Mouse (Mus musculus) kidney, adult 2 months (tissue): ENCODE results near the gene Dhx32. TPM values are rescaled to one million over a fixed set of nuclear protein-coding genes. Genes with fewer than 3 reads are reported as not detected.
A peak's percentile ranks its signal among the peaks of the same experiment; 100 is the strongest.

Experiments used
- DNase-seq: peaks from one replicate; pipeline ENCODE4 v3.0.0; 2021
- H3K27ac ChIP-seq: fragments of 200-500 bp; 2 replicates; pipeline ENCODE4 v1.5.1; 2012; ENCODE audit warnings: low read depth, low read length, control low read depth, inconsistent platforms; ENCODE audit not compliant: insufficient read depth
- H3K27me3 ChIP-seq: fragments of 200-500 bp; replicated peaks from 2 replicates; pipeline ENCODE4 v1.6.1; 2012; ENCODE audit warnings: mild to moderate bottlenecking, moderate library complexity, low read length, inconsistent platforms; ENCODE audit not compliant: control insufficient read depth, insufficient read depth
- H3K36me3 ChIP-seq: fragments of 200-500 bp; 2 replicates; pipeline ENCODE4 v1.6.1; 2012; ENCODE audit warnings: mild to moderate bottlenecking, moderate library complexity, low read length, inconsistent platforms; ENCODE audit not compliant: control insufficient read depth, insufficient read depth
- H3K4me1 ChIP-seq: fragments of 200-500 bp; 2 replicates; pipeline ENCODE4 v1.6.1; 2011; ENCODE audit warnings: low read length; ENCODE audit not compliant: control insufficient read depth, insufficient read depth
- H3K4me3 ChIP-seq: fragments of 200-500 bp; 2 replicates; pipeline ENCODE4 v1.5.1; 2011; ENCODE audit warnings: mild to moderate bottlenecking, low read depth, low read length, control low read depth; ENCODE audit not compliant: insufficient read depth
- CTCF ChIP-seq: fragments of 200-500 bp; conservative IDR thresholded peaks from 2 replicates; pipeline ENCODE4 v1.5.1; 2011; ENCODE audit warnings: low read depth, mild to moderate bottlenecking, control low read depth, low read length, moderate library complexity, mixed read lengths; ENCODE audit not compliant: insufficient read depth, insufficient read length
- POLR2A ChIP-seq: fragments of 200-500 bp; IDR thresholded peaks from one replicate; pipeline ENCODE4 v1.6.1; 2011; ENCODE audit warnings: low read depth, low read length, control low read depth
- WGBS: fragments of 180-500 bp; shearing (Covaris S2); methylation state at CpG from one replicate; pipeline ENCODE4 v1.1.7; 2018; 5-methylcytosine and 5-hydroxymethylcytosine counted together
- polyA plus RNA-seq: library from polyadenylated mRNA; depleted of rRNA; stranded (reverse); fragments of >200 nt; gene quantifications from 2 replicates; pipeline ENCODE4 v1.2.3, GENCODE M21; 2012; rRNA removed

The Dhx32 gene
- polyA plus RNA-seq, result 26.1 and 28.1 TPM in 2 replicates

GRCm38 (mm10) chr7:133782717-133783435 is at the start of gene Dhx32:
Gene Dhx32 (minus strand): TSS chr7:133782726.
- Histone ChIP-seq H3K4me3 (no peak within 1 kb of the TSS), H3K4me1 (no peaks in the 10 kb centered on the region), H3K27ac (no peak within 1 kb of the TSS), H3K27me3 (no peaks in the 10 kb centered on the region), H3K36me3 (no peaks in the 10 kb centered on the region)
- peak; percentile 75 for DNase-seq
- WGBS, result 44% methylated on average over 18 of the region's 18 CpGs
- TF ChIP-seq CTCF (peak; percentile 87), POLR2A (no peak)

- H3K4me1 ChIP-seq, result no peaks in the 10 kb centered on the region
- 49% methylated on average over 7 of the region's 7 CpGs for WGBS
- H3K27me3 ChIP-seq, result no peaks in the 10 kb centered on the region
- DNase-seq, result no peak
- no peaks in the 10 kb centered on the region for H3K36me3 ChIP-seq
- no peak overlapping the region for H3K4me3 ChIP-seq
- no peak overlapping the region for H3K27ac ChIP-seq
- TF ChIP-seq CTCF, result no peak
Measured at GRCm38 (mm10) chr7:133829579-133829978, 47.1 kb upstream of the Dhx32 start.

- no peak for DNase-seq
- Histone ChIP-seq H3K4me3 (no peak overlapping the region), H3K36me3 (no peaks in the 10 kb centered on the region), H3K27me3 (no peaks in the 10 kb centered on the region), H3K27ac (no peak overlapping the region), H3K4me1 (no peaks in the 10 kb centered on the region)
- 64% methylated on average over 4 of the region's 4 CpGs for WGBS
- no peak for TF ChIP-seq CTCF
- TF ChIP-seq POLR2A, result no peak
Measured at GRCm38 (mm10) chr7:133828514-133828913, 46.0 kb upstream of the Dhx32 start.

- Histone ChIP-seq H3K4me1 (no peaks in the 10 kb centered on the region), H3K4me3 (no peak overlapping the region), H3K27me3 (no peaks in the 10 kb centered on the region), H3K27ac (no peak overlapping the region), H3K36me3 (no peaks in the 10 kb centered on the region)
- peak; percentile 25 for DNase-seq
- TF ChIP-seq POLR2A (no peak), CTCF (peak; percentile 28; the same call in 1 of the 2 replicates)
- 97% methylated on average over 2 of the region's 2 CpGs for WGBS
Measured at GRCm38 (mm10) chr7:133824579-133824978, 42.1 kb upstream of the Dhx32 start.

- no peak for TF ChIP-seq POLR2A
- TF ChIP-seq CTCF, result peak; percentile 25; the same call in 1 of the 2 replicates
- WGBS, result 90% methylated on average over 6 of the region's 6 CpGs
- H3K36me3 ChIP-seq, result no peaks in the 10 kb centered on the region
- H3K27ac ChIP-seq, result no peak overlapping the region
- H3K4me1 ChIP-seq, result no peaks in the 10 kb centered on the region
- no peaks in the 10 kb centered on the region for H3K27me3 ChIP-seq
- DNase-seq, result no peak
- H3K4me3 ChIP-seq, result no peak overlapping the region
Measured at GRCm38 (mm10) chr7:133823751-133824150, 41.2 kb upstream of the Dhx32 start.

GRCm38 (mm10) chr7:133813331-133813730 is 30.8 kb upstream of the Dhx32 start:
- Histone ChIP-seq H3K36me3 (no peaks in the 10 kb centered on the region), H3K4me3 (no peak overlapping the region), H3K27ac (no peak overlapping the region), H3K4me1 (no peaks in the 10 kb centered on the region), H3K27me3 (no peaks in the 10 kb centered on the region)
- DNase-seq, result no peak
- WGBS, result 79% methylated on average over 4 of the region's 4 CpGs
- no peak for TF ChIP-seq CTCF
- no peak for TF ChIP-seq POLR2A

- Histone ChIP-seq H3K4me1 (no peaks in the 10 kb centered on the region), H3K4me3 (no peak overlapping the region), H3K27me3 (no peaks in the 10 kb centered on the region), H3K27ac (no peak overlapping the region), H3K36me3 (no peaks in the 10 kb centered on the region)
- 68% methylated on average over 7 of the region's 7 CpGs for WGBS
- no peak for DNase-seq
- TF ChIP-seq POLR2A (no peak), CTCF (no peak)
Measured at GRCm38 (mm10) chr7:133812927-133813326, 30.4 kb upstream of the Dhx32 start.

- H3K27me3 ChIP-seq, result no peaks in the 10 kb centered on the region
- no peaks in the 10 kb centered on the region for H3K4me1 ChIP-seq
- no peaks in the 10 kb centered on the region for H3K36me3 ChIP-seq
- peak; percentile 71 for DNase-seq
- WGBS, result 49% methylated on average over 7 of the region's 7 CpGs
- H3K4me3 ChIP-seq, result no peak overlapping the region
- H3K27ac ChIP-seq, result no peak overlapping the region
- TF ChIP-seq CTCF (peak; percentile 99), POLR2A (no peak)
Measured at GRCm38 (mm10) chr7:133805614-133806175, 23.2 kb upstream of the Dhx32 start.
